Mouse (Mus musculus) hindbrain, embryonic 14.5 days (tissue): ENCODE measurements around the gene Plcb4. TPM values are rescaled to one million over a fixed set of nuclear protein-coding genes. Genes with fewer than 3 reads are reported as not detected.

Source experiments
- ATAC-seq: fragments of 200-750 bp; cut with Nextera tagmentation; 2 replicates; pipeline ENCODE4 v1.8.0; 2017; ENCODE audit warnings: moderate number of reproducible peaks, mild to moderate bottlenecking, moderate TSS enrichment, moderate library complexity; ENCODE audit not compliant: low FRiP score
- DNase-seq: peaks from one replicate; pipeline ENCODE4 v3.0.0-alpha.2; 2015; ENCODE audit warnings: low spot score
- H3K27ac ChIP-seq: fragments of 300-500 bp; sonication (generic); 2 replicates; pipeline ENCODE4 v1.5.1; 2014; ENCODE audit warnings: mild to moderate bottlenecking, moderate library complexity
- H3K27me3 ChIP-seq: fragments of 300-500 bp; sonication (generic); 2 replicates; pipeline ENCODE4 v1.6.1; 2014; ENCODE audit warnings: mild to moderate bottlenecking, low read length, mixed read lengths; ENCODE audit not compliant: control insufficient read depth, insufficient read depth
- H3K36me3 ChIP-seq: fragments of 300-500 bp; sonication (generic); replicated peaks from 2 replicates; pipeline ENCODE4 v1.6.1; 2014; ENCODE audit not compliant: control insufficient read depth, insufficient read depth
- H3K4me1 ChIP-seq: fragments of 300-500 bp; sonication (generic); replicated peaks from 2 replicates; pipeline ENCODE4 v1.6.1; 2014; ENCODE audit warnings: antibody characterized with exemption, low read length, mixed read lengths; ENCODE audit not compliant: control insufficient read depth, insufficient read depth
- H3K4me2 ChIP-seq: fragments of 300-500 bp; sonication (generic); replicated peaks from 2 replicates; pipeline ENCODE4 v1.6.1; 2014; ENCODE audit warnings: mild to moderate bottlenecking, moderate library complexity
- H3K4me3 ChIP-seq: fragments of 300-500 bp; sonication (generic); replicated peaks from 2 replicates; pipeline ENCODE4 v1.5.1; 2014; ENCODE audit warnings: mild to moderate bottlenecking, low read length
- H3K9ac ChIP-seq: fragments of 300-500 bp; sonication (generic); 2 replicates; pipeline ENCODE4 v1.6.1; 2014
- H3K9me3 ChIP-seq: fragments of 300-500 bp; sonication (generic); 2 replicates; pipeline ENCODE4 v1.6.1; 2016; ENCODE audit warnings: low read length; ENCODE audit not compliant: control insufficient read depth
- WGBS: fragments of 180-500 bp; shearing (Covaris S2); extraction: QIAGEN DNeasy Blood & Tissue Kit; methylation state at CpG from one replicate; pipeline ENCODE4 v1.1.7; 2014; 5-methylcytosine and 5-hydroxymethylcytosine counted together
- polyA plus RNA-seq: library from polyadenylated mRNA; unstranded; fragments of >200 nt; fragmentation: Nextera tagmentation; extraction: Ambion mirVana; gene quantifications from 2 replicates; pipeline ENCODE4 v1.2.1, GENCODE M21; 2014

The Plcb4 gene
- polyA plus RNA-seq, 1 experiment from 2014 or later: 46.2 TPM

- Histone ChIP-seq H3K4me1 (no peaks in the 10 kb centered on the region), H3K27ac (no peak overlapping the region), H3K9me3 (no peaks in the 10 kb centered on the region), H3K9ac (no peak overlapping the region), H3K36me3 (no peaks in the 10 kb centered on the region), H3K4me3 (no peak overlapping the region), H3K27me3 (no peaks in the 10 kb centered on the region), H3K4me2 (no peak overlapping the region)
- no peak for DNase-seq
- 97% methylated on average over 8 of the region's 8 CpGs for WGBS
- no peak for ATAC-seq
Measured at GRCm38 (mm10) chr2:135861531-135862488, 203.0 kb downstream of the Plcb4 start.

GRCm38 (mm10) chr2:135862489-135863390 is 203.9 kb downstream of the Plcb4 start:
- H3K9me3 ChIP-seq: no peaks in the 10 kb centered on the region
- no peak for ATAC-seq
- WGBS: 85% methylated on average over 5 of the region's 5 CpGs

GRCm38 (mm10) chr2:135863391-135864076 is 204.7 kb downstream of the Plcb4 start:
- Histone ChIP-seq H3K4me3 (no peak overlapping the region), H3K27me3 (no peaks in the 10 kb centered on the region), H3K4me1 (no peaks in the 10 kb centered on the region), H3K27ac (no peak overlapping the region), H3K9ac (no peak overlapping the region), H3K36me3 (no peaks in the 10 kb centered on the region), H3K4me2 (no peak overlapping the region), H3K9me3 (no peaks in the 10 kb centered on the region)
- no peak for DNase-seq
- no peak for ATAC-seq
- WGBS: 73% methylated on average over 4 of the region's 4 CpGs

More at GRCm38 (mm10) chr2:135862489-135863390, 203.9 kb downstream of the Plcb4 start:
- Histone ChIP-seq H3K9ac (no peak overlapping the region), H3K27me3 (no peaks in the 10 kb centered on the region), H3K4me1 (no peaks in the 10 kb centered on the region), H3K36me3 (no peaks in the 10 kb centered on the region), H3K4me2 (no peak overlapping the region), H3K4me3 (no peak overlapping the region), H3K27ac (no peak overlapping the region)
- DNase-seq: no peak

- DNase-seq: no peak
- H3K4me2 ChIP-seq: no peak overlapping the region
- no peaks in the 10 kb centered on the region for H3K36me3 ChIP-seq
- no peak overlapping the region for H3K9ac ChIP-seq
- WGBS: 54% methylated on average over 9 of the region's 9 CpGs
- no peaks in the 10 kb centered on the region for H3K4me1 ChIP-seq
- no peak for ATAC-seq
- no peak overlapping the region for H3K27ac ChIP-seq
- H3K27me3 ChIP-seq: no peaks in the 10 kb centered on the region
- no peak overlapping the region for H3K4me3 ChIP-seq
- H3K9me3 ChIP-seq: no peaks in the 10 kb centered on the region
Measured at GRCm38 (mm10) chr2:135866421-135866820, 207.6 kb downstream of the Plcb4 start.

- no peak overlapping the region for H3K4me2 ChIP-seq
- H3K27ac ChIP-seq: no peak overlapping the region
- no peak overlapping the region for H3K4me3 ChIP-seq
- WGBS: 72% methylated on average over 4 of the region's 4 CpGs
- DNase-seq (no peak), ATAC-seq (no peak)
- H3K9me3 ChIP-seq: no peaks in the 10 kb centered on the region
- H3K9ac ChIP-seq: no peak overlapping the region
- no peaks in the 10 kb centered on the region for H3K36me3 ChIP-seq
- no peaks in the 10 kb centered on the region for H3K27me3 ChIP-seq
- no peaks in the 10 kb centered on the region for H3K4me1 ChIP-seq
Measured at GRCm38 (mm10) chr2:135866838-135867237, 208.0 kb downstream of the Plcb4 start.

GRCm38 (mm10) chr2:135869637-135870036 is 210.8 kb downstream of the Plcb4 start:
- H3K27me3 ChIP-seq: no peaks in the 10 kb centered on the region
- H3K4me1 ChIP-seq: no peaks in the 10 kb centered on the region
- no peaks in the 10 kb centered on the region for H3K36me3 ChIP-seq
- DNase-seq: no peak
- 88% methylated on average over 7 of the region's 7 CpGs for WGBS
- H3K9ac ChIP-seq: no peak overlapping the region
- no peak overlapping the region for H3K4me2 ChIP-seq
- no peak overlapping the region for H3K4me3 ChIP-seq
- no peaks in the 10 kb centered on the region for H3K9me3 ChIP-seq
- H3K27ac ChIP-seq: no peak overlapping the region
- ATAC-seq: no peak

- Histone ChIP-seq H3K36me3 (no peaks in the 10 kb centered on the region), H3K4me3 (no peak overlapping the region), H3K4me1 (no peaks in the 10 kb centered on the region), H3K9me3 (no peaks in the 10 kb centered on the region), H3K4me2 (no peak overlapping the region), H3K9ac (no peak overlapping the region), H3K27ac (no peak overlapping the region), H3K27me3 (no peaks in the 10 kb centered on the region)
- no peak for ATAC-seq
- WGBS: 74% methylated on average over 9 of the region's 9 CpGs
- no peak for DNase-seq
Measured at GRCm38 (mm10) chr2:135873146-135873545, 214.3 kb downstream of the Plcb4 start.

- Histone ChIP-seq H3K4me2 (no peak overlapping the region), H3K36me3 (no peaks in the 10 kb centered on the region), H3K4me1 (no peaks in the 10 kb centered on the region), H3K27ac (no peak overlapping the region), H3K9ac (no peak overlapping the region), H3K9me3 (no peaks in the 10 kb centered on the region), H3K4me3 (no peak overlapping the region), H3K27me3 (no peaks in the 10 kb centered on the region)
- DNase-seq (no peak), ATAC-seq (no peak)
- 79% methylated on average over 2 of the region's 2 CpGs for WGBS
Measured at GRCm38 (mm10) chr2:135873761-135874160, 214.9 kb downstream of the Plcb4 start.

- no peak overlapping the region for H3K4me3 ChIP-seq
- H3K4me2 ChIP-seq: no peak overlapping the region
- no peaks in the 10 kb centered on the region for H3K27me3 ChIP-seq
- H3K27ac ChIP-seq: no peak overlapping the region
- no peak for DNase-seq
- H3K9me3 ChIP-seq: no peaks in the 10 kb centered on the region
- H3K4me1 ChIP-seq: no peaks in the 10 kb centered on the region
- no peak overlapping the region for H3K9ac ChIP-seq
- 77% methylated on average over 6 of the region's 6 CpGs for WGBS
- no peaks in the 10 kb centered on the region for H3K36me3 ChIP-seq
- ATAC-seq: 0 out of 2 replicates have a peak, but pooled peaks have one; percentile 27
Measured at GRCm38 (mm10) chr2:135875549-135875948, 216.7 kb downstream of the Plcb4 start.
